Mouse (Mus musculus): ENCODE measurements around the gene Dnajc10. TPM values are rescaled to one million over a fixed set of nuclear protein-coding genes. Genes with fewer than 3 reads are reported as not detected.

Gene Dnajc10
- polyA plus RNA-seq, 1 experiment: 188 TPM

- no peak for DNase-seq (ENCODE audit: low read depth)
These were observed 25.3 kb downstream of the Dnajc10 start for GRCm38 (mm10) chr2:80340537-80340936.

GRCm38 (mm10) chr2:80354531-80354930, 39.3 kb downstream of the Dnajc10 start:
- DNase-seq (ENCODE audit: low read depth): no peak

DNA sequence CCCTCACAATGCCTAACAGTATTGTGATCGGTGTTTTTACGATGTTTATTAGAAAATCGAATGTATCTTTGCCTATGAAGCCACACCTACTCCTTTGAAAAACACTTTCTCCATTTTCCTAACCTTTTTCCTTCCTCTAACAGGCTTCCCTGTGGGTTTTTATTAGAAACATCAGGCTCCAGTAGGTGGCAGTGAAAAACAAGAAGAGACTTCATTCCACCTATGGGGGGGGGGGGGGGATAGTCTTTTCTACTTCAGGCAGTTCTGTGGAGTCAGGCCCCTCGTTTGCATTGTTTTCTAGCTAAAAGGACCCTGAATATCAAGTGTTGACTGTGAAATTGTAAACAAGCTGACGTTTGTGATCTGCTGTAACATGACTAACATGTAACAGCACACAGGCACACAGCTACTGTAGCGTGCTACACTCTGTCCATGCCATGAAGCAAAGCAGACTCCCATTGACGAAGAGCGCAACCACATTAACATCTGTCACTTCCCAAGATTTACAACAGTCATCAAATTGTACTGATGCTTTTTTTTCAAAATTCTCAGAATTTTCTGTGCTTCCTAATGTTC, 41.5 kb downstream of the Dnajc10 start:
- no peak for DNase-seq (ENCODE audit: low read depth)

DNA sequence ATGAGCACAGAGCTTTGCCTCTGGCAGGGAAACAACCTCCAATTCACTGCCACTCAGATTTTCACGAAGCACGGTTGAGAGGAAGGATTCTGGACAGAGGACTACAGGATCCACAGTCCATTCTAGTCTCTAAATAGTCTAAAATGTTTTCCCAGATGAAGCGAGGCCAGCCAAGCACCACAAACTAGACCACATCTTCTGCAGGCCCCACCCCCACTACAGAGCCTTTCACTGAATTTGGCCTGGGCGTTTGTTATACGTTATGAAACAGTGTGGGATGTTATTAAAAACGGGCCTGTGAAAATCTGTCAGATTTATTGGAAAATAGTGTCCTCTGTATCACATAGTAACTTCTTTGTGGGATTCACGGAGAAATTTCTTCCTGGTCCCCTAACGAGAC, 56.2 kb downstream of the Dnajc10 start:
- no peak for DNase-seq (ENCODE audit: low read depth)

- DNase-seq (ENCODE audit: low read depth): no peak
These were observed 59.6 kb downstream of the Dnajc10 start for GRCm38 (mm10) chr2:80374892-80375291.

DNA sequence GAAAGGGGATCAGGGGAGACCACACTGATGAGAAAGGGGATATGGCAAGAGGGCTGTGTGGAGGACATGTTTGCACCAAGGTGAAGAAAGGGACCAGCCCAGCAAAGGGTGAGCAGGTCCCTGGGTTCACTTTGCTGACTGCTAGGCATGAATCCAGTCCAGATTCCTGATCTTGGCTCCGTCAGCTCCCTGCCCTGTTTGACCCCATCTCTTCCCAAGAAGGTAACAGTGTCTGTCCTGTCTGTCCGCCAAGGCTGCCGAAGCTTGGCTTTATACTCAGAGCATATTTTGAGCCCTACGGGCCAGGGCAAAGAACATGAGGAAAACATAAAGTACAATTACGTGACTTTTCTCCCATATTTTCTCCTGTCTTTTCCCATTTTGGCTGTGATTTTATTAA, 64.6 kb downstream of the Dnajc10 start:
- DNase-seq (ENCODE audit: low read depth): no peak

DNA sequence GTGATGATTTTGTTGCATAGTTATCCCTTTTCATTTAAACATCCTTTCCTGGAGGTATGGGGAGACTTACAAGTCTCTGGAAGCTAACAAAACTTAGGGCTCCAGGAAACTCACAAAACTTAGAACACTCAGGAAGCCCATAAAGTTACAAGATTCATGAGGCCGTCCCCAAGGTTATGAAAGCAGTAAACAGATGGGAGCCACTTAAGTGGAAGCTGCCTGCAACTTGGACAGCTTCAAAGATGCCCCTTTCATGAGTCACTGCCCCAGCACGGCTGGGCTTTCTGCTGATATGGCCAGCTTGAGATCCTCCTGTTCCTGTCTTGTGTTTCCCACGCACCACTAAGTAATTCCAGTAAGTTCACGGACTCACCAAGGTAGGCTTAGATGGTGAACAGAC, 69.2 kb downstream of the Dnajc10 start:
- no peak for DNase-seq (ENCODE audit: low read depth)

- no peak for DNase-seq (ENCODE audit: low read depth)
These were observed 71.0 kb downstream of the Dnajc10 start for GRCm38 (mm10) chr2:80386255-80386654.

- DNase-seq (ENCODE audit: low read depth): no peak
These were observed 72.4 kb downstream of the Dnajc10 start for GRCm38 (mm10) chr2:80387668-80388067.

DNA sequence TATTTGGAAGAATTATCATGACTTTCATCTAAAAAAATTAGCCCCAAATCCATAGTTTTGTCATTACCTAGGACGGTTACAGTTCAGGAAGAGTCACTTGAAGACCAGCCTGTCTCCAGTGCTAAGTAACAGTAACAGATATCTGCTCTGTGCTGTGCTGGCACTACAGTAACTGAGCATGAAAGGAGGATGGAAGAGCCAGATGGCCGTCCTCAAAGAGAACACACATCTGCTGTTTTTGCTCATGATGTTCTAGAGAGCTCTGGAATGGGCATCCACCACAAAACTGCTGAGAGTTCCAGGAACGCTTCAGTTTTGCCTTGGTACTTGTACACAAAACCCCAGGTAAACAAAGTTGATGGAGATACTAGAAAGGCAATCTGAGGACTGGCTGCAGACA, 73.1 kb downstream of the Dnajc10 start:
- no peak for DNase-seq (ENCODE audit: low read depth)

DNA sequence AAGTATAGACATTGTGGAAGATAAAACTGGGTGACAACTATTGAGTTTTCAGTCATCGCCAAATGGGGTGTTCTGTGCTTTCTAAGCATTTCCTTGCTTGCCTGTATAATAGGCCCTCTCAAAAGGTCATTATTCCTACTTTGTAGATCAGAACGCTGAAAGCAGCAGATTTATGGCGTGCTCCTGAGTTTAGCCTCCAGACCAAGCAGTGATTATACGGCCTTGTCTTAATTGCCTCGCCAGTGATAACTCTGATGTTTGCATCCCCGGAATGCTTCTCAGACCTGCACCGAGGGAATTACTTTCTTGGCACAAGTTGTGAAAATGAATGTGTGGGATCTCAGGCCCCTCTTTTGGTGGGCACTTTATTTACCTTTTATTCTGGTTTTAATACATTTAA, 80.8 kb downstream of the Dnajc10 start:
- DNase-seq (ENCODE audit: low read depth): no peak

GRCm38 (mm10) chr2:80396864-80397263, 81.6 kb downstream of the Dnajc10 start:
- DNase-seq (ENCODE audit: low read depth): no peak

- no peak for DNase-seq (ENCODE audit: low read depth)
These were observed 83.4 kb downstream of the Dnajc10 start for GRCm38 (mm10) chr2:80398595-80399099.

Other genes starting within 250 kb of the Dnajc10 start
- 22.3 and 28.8 TPM in 2 replicates for gene Pde1a, start 186.0 kb upstream of the Dnajc10 start, polyA plus RNA-seq (2012; rRNA removed)
- gene Prdx6b, start 23.0 kb upstream of the Dnajc10 start, polyA plus RNA-seq (2012; rRNA removed): 0.61 and 1.1 TPM in 2 replicates
- 0.39 and 0.43 TPM in 2 replicates for gene Frzb, start 132.2 kb downstream of the Dnajc10 start, polyA plus RNA-seq (2012; rRNA removed)